Mouse (Mus musculus) left cerebral cortex, adult 18-20 months (tissue): ENCODE measurements around the gene Vsig8. TPM values are rescaled to one million over a fixed set of nuclear protein-coding genes. Genes with fewer than 3 reads are reported as not detected.

Experiments used
- DNase-seq, 2 experiments: peaks; one replicate each; pipeline ENCODE4 v3.0.0; 2021 to 2022; ENCODE audit warnings: low spot score in 2 of 2, mixed read lengths in 1 of 2
- total RNA-seq, 2 experiments: library from RNA; stranded (reverse); gene quantifications; 2 replicates each; pipeline ENCODE4 v1.2.3; 2021

Gene Vsig8
- total RNA-seq, 2 experiments from 2014 or later: 0.21 to 0.23 TPM

GRCm38 (mm10) chr1:172527431-172527830 lies 28.3 kb upstream of the Vsig8 start:
- DNase-seq: no peak

- peak; percentile 89 to 93 for DNase-seq
Observed at GRCm38 (mm10) chr1:172528701-172529100, 27.0 kb upstream of the Vsig8 start.

GRCm38 (mm10) chr1:172530544-172531220 lies 25.1 kb upstream of the Vsig8 start:
- DNase-seq: no peak

- DNase-seq: no peak
Observed at GRCm38 (mm10) chr1:172532551-172532950, 23.2 kb upstream of the Vsig8 start.

- DNase-seq: no peak
Observed at GRCm38 (mm10) chr1:172535116-172535515, 20.6 kb upstream of the Vsig8 start.

- DNase-seq: no peak
Observed at GRCm38 (mm10) chr1:172539827-172540226, 15.9 kb upstream of the Vsig8 start.

GRCm38 (mm10) chr1:172540283-172540820 lies 15.4 kb upstream of the Vsig8 start:
- DNase-seq: no peak

- DNase-seq: no peak
Observed at GRCm38 (mm10) chr1:172546062-172546461, 9.7 kb upstream of the Vsig8 start.

GRCm38 (mm10) chr1:172548501-172548900 lies 7.2 kb upstream of the Vsig8 start:
- no peak for DNase-seq

- no peak for DNase-seq
Observed at GRCm38 (mm10) chr1:172549314-172549713, 6.4 kb upstream of the Vsig8 start.

GRCm38 (mm10) chr1:172549717-172550116 lies 6.0 kb upstream of the Vsig8 start:
- DNase-seq: no peak

- DNase-seq: peak; percentile 28 to 48
Observed at GRCm38 (mm10) chr1:172550551-172550951, 5.2 kb upstream of the Vsig8 start.

- no peak for DNase-seq
Observed at GRCm38 (mm10) chr1:172551009-172551408, 4.7 kb upstream of the Vsig8 start.

- no peak for DNase-seq
Observed at GRCm38 (mm10) chr1:172552623-172553022, 3.1 kb upstream of the Vsig8 start.

- peak; percentile 39 to 58 for DNase-seq
Observed at GRCm38 (mm10) chr1:172562641-172563464, 7.1 kb downstream of the Vsig8 start.

GRCm38 (mm10) chr1:172563465-172563828 lies 7.7 kb downstream of the Vsig8 start:
- DNase-seq: no peak

- no peak for DNase-seq
Observed at GRCm38 (mm10) chr1:172566131-172566530, 10.4 kb downstream of the Vsig8 start.

- no peak for DNase-seq
Observed at GRCm38 (mm10) chr1:172567758-172568157, 12.0 kb downstream of the Vsig8 start.

- no peak for DNase-seq
Observed at GRCm38 (mm10) chr1:172580116-172580515, 24.4 kb downstream of the Vsig8 start.

- DNase-seq: no peak
Observed at GRCm38 (mm10) chr1:172582436-172582835, 26.7 kb downstream of the Vsig8 start.

GRCm38 (mm10) chr1:172584271-172584670 lies 28.5 kb downstream of the Vsig8 start:
- DNase-seq: no peak

- no peak for DNase-seq
Observed at GRCm38 (mm10) chr1:172585026-172585425, 29.3 kb downstream of the Vsig8 start.
